Mouse (Mus musculus) frontal cortex, postnatal 36 days (tissue): Measurements from ENCODE around the gene Mapk14.
"Not testable (repeated sequence)": the region's sequence is repeated elsewhere in the genome, so short reads cannot be mapped to it uniquely, and the experiment has no call there.

ENCODE experiments used
- DNase-seq, 2 experiments: peaks; one replicate each; pipeline ENCODE4 v3.0.0; 2022; ENCODE audit warnings: low spot score in 2 of 2

The Mapk14 gene

GRCm38 (mm10) chr17:28739244-28739643 lies 48.1 kb downstream of the Mapk14 start:
- DNase-seq, result no peak

GRCm38 (mm10) chr17:28743145-28743866 lies 52.2 kb downstream of the Mapk14 start:
- DNase-seq, result peak; percentile 63 to 84

DNA sequence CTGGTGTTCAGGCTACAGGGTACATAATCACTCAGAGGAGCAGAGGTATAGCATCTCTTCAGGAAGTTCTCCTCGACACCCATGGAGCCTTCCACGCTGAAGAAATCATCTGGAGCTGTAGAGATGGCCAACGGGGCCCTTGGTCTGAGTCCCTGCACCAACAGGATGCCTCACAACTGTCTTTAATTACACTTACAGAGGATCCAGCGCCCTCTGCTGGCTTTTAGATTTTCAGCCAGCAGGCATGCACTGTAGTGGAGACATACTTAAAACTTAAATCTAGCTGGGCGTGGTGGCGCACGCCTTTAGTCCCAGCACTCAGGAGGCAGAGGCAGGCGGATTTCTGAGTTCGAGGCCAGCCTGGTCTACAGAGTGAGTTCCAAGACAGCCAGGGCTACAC lies 52.8 kb downstream of the Mapk14 start:
- no peak for DNase-seq

- peak in 1 of 2 experiments; percentile 44 for DNase-seq
Observed at GRCm38 (mm10) chr17:28745773-28746172, 54.6 kb downstream of the Mapk14 start.

GRCm38 (mm10) chr17:28748001-28748400 lies 56.9 kb downstream of the Mapk14 start:
- no peak for DNase-seq

GRCm38 (mm10) chr17:28750580-28750979 lies 59.5 kb downstream of the Mapk14 start:
- DNase-seq, result no peak

DNA sequence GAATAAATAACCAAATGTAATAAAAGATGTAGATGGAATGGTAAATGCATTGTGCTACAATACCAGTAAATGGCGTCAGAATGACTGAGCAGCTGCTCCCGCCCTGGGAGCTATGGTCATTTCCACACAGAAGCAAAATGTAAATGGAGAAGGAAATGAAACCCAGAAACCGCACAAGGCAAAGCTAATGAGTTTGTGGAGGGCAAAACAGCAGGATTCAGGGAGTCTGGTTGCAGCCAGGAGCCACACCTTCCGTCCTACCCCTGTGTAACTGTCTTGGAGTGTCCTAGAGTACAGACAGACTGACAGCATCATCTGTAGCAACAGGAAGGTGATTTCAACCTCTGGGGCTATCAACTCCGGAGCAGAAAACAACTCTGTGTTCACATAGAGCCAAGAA lies 65.3 kb downstream of the Mapk14 start:
- DNase-seq, result no peak

GRCm38 (mm10) chr17:28757470-28757869 lies 66.3 kb downstream of the Mapk14 start:
- DNase-seq, result no peak

DNA sequence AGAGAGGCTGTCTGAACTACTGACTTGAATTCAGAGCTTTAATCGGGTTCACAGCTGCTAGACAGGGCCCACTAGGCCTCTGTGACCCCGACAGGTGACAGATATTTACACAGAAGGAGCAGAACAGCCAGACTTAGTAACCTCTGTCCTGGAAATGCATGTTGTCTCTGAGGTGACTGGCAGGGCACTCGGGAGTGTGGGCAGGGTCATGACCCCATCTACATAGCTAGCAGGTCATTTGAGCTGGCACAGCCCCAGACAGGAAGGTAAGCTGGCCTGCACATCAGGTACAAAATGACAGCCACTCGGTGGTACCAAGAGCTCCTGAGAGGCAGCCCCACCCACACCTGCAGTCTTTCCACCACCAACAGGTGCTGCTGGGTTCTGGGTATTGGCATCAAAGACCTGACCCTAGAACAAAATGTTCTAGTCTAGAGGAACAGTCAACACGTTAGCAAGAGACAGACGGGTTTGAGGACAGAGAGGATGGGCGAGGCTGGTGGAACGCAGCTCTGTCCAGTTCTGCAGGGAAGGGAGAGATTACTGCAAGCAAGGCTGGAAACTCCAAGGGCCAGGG lies 69.7 kb downstream of the Mapk14 start:
- no peak for DNase-seq

GRCm38 (mm10) chr17:28761871-28762270 lies 70.7 kb downstream of the Mapk14 start:
- DNase-seq, result peak; percentile 73 to 77

GRCm38 (mm10) chr17:28766203-28766602 lies 75.1 kb downstream of the Mapk14 start:
- DNase-seq, result no peak

GRCm38 (mm10) chr17:28766781-28767515 lies 75.8 kb downstream of the Mapk14 start:
- no peak for DNase-seq

DNA sequence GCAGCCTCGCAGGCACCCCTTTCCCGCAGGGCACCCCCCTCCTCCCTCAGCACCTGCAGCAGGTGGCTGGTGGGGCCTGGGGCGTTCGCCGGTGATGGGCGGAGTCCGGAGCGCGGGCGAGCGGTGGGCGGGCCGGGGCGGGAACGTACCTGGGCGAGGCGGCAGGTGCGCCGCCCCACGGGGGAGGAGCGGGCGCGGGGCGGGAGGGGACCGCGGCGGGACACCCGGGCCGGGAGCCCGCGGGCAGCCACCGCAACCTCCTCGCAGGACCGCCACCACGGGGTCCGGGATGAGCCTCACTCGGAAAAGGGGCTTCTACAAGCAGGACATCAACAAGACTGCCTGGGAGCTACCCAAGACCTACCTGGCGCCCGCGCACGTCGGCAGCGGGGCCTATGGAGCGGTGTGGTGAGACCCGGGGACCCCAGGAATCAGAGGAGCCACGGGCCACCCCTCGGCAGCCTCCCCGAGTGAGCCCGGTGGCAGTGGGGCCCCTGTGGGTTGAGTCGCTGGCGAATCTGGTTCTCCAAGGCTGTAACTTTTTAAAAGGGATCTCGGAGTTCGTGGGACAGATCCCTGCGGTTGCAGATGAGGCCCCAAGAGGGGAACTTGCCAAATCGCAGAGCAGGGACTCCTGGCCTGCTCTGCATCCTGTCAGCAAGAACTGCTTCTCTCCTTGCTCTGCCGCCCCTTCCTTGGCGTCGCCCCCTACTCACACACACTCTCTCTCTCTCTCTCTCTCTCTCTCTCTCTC lies 78.2 kb downstream of the Mapk14 start, which contains the start of gene Mapk13:
Gene Mapk13, plus strand, starts transcription at position 177 of the 754 bp plus-strand sequence.
- DNase-seq, result no peak

- DNase-seq, result no peak
Observed at GRCm38 (mm10) chr17:28769875-28770421, 78.8 kb downstream of the Mapk14 start.

DNA sequence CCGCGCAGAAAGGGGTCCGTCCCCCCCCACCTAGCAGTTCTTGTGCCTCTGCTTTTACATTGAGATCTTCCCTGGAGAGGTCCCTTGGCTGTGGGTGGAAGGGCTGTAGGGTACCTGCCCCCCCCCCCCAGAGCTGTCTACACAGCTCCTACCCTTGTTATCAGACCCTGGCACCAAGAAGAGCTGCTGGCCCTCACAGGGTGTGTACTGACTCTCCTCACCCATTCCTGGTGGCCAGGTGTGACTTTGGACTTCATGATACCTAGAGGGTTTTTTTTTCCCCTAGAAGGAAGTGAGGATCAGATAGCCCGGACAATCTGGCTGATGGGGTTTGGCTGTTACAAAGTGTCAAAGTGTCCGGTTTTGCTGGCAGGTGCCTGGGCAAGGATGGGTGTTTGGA lies 80.2 kb downstream of the Mapk14 start:
- no peak for DNase-seq

GRCm38 (mm10) chr17:28774303-28774702 lies 83.2 kb downstream of the Mapk14 start:
- DNase-seq, result not testable (repeated sequence)

DNA sequence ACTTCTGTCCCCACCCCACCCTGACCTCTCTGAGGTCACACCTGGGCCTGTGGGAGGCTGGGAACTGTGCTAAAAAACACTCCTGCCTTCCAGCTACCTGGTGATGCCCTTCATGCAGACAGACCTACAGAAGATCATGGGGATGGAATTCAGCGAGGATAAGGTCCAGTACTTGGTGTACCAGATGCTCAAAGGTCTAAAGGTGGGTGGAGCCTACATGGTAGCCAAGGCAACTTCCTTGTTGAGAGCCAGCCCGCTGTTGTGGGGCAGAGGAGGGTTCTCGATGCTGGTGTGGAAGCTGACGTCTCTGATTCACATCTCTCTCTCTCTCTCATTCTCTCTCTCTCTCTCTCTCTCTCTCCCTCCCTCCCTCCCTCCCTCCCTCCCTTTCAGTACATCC lies 84.0 kb downstream of the Mapk14 start:
- DNase-seq, result no peak

- DNase-seq, result no peak
Observed at GRCm38 (mm10) chr17:28776817-28777216, 85.7 kb downstream of the Mapk14 start.

- no peak for DNase-seq
Observed at GRCm38 (mm10) chr17:28777231-28778005, 86.3 kb downstream of the Mapk14 start.

- DNase-seq, result no peak
Observed at GRCm38 (mm10) chr17:28779735-28780134, 88.6 kb downstream of the Mapk14 start.

GRCm38 (mm10) chr17:28780836-28781235 lies 89.7 kb downstream of the Mapk14 start:
- no peak for DNase-seq
